Mouse (Mus musculus) heart, embryonic 11.5 days (tissue): ENCODE data around the gene Rhox2c. TPM values are rescaled to one million over a fixed set of nuclear protein-coding genes. Genes with fewer than 3 reads are reported as not detected.
"Not testable (repeated sequence)": the region's sequence is repeated elsewhere in the genome, so short reads cannot be mapped to it uniquely, and the experiment has no call there.

Source experiments
- ATAC-seq: fragments of 200-750 bp; cut with Nextera tagmentation; replicated peaks from 2 replicates; pipeline ENCODE4 v1.8.0; 2017; ENCODE audit warnings: moderate library complexity; ENCODE audit not compliant: insufficient number of reproducible peaks, low FRiP score, low TSS enrichment
- H3K27ac ChIP-seq: fragments of 300-500 bp; sonication (generic); 2 replicates; pipeline ENCODE4 v1.5.1; 2014; ENCODE audit warnings: mild to moderate bottlenecking, low read depth, low read length
- H3K27me3 ChIP-seq: fragments of 300-500 bp; sonication (generic); 2 replicates; pipeline ENCODE4 v1.6.1; 2014; ENCODE audit warnings: mild to moderate bottlenecking, low read length, mixed read lengths; ENCODE audit not compliant: control insufficient read depth, insufficient read depth
- H3K36me3 ChIP-seq: fragments of 300-500 bp; sonication (generic); 2 replicates; pipeline ENCODE4 v1.6.1; 2014; ENCODE audit warnings: mild to moderate bottlenecking, low read length, moderate library complexity, mixed read lengths; ENCODE audit not compliant: control insufficient read depth, insufficient read depth
- H3K4me1 ChIP-seq: fragments of 300-500 bp; sonication (generic); 2 replicates; pipeline ENCODE4 v1.6.1; 2014; ENCODE audit warnings: low read length; ENCODE audit not compliant: control insufficient read depth, insufficient read depth
- H3K4me2 ChIP-seq: fragments of 300-500 bp; sonication (generic); 2 replicates; pipeline ENCODE4 v1.6.1; 2014; ENCODE audit warnings: mild to moderate bottlenecking, moderate library complexity
- H3K4me3 ChIP-seq: fragments of 300-500 bp; sonication (generic); 2 replicates; pipeline ENCODE4 v1.5.1; 2014; ENCODE audit warnings: low read depth, low read length
- H3K9ac ChIP-seq: fragments of 300-500 bp; sonication (generic); 2 replicates; pipeline ENCODE4 v1.6.1; 2014; ENCODE audit warnings: mild to moderate bottlenecking, low read depth, low read length, moderate library complexity
- H3K9me3 ChIP-seq: fragments of 300-500 bp; sonication (generic); replicated peaks from 2 replicates; pipeline ENCODE4 v1.6.1; 2016; ENCODE audit warnings: low read length; ENCODE audit not compliant: control insufficient read depth
- WGBS: fragments of 180-500 bp; shearing (Covaris S2); extraction: QIAGEN DNeasy Blood & Tissue Kit; methylation state at CpG from one replicate; pipeline ENCODE4 v1.1.7; 2014; ENCODE audit not compliant: insufficient replicate concordance; 5-methylcytosine and 5-hydroxymethylcytosine counted together
- polyA plus RNA-seq: library from polyadenylated mRNA; unstranded; fragments of >200 nt; fragmentation: Nextera tagmentation; extraction: Ambion mirVana; gene quantifications from 2 replicates; pipeline ENCODE4 v1.2.1, GENCODE M21; 2014

The Rhox2c gene
- not detected in 2 replicates for polyA plus RNA-seq

DNA sequence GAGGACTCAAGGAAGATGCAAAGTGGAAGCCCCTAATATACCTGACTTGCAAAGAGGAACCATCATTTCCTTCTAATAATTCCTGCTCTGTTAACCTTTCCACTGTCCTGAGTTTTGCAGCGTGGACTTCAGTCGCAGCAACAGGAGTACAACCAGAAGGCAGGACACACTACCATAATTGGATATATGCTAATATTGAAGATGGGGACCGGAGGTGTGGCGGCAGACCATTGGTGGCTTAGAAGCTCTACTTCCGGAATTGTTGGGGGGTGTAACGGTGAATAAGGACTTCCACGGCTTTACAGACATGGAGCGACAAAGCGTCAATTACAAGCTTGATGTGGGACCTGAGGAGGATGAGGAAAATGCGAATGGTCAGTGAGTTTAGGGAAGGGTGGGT, at the start of gene Rhox2c:
Gene Rhox2c, plus strand, starts transcription at position 301 of the 400 bp plus-strand sequence.
- not testable (repeated sequence) for H3K9ac ChIP-seq, H3K4me3 ChIP-seq, H3K27me3 ChIP-seq, ATAC-seq, H3K27ac ChIP-seq, H3K4me2 ChIP-seq, H3K36me3 ChIP-seq, H3K9me3 ChIP-seq, H3K4me1 ChIP-seq
- 97% methylated on average over 7 of the region's 10 CpGs for WGBS

DNA sequence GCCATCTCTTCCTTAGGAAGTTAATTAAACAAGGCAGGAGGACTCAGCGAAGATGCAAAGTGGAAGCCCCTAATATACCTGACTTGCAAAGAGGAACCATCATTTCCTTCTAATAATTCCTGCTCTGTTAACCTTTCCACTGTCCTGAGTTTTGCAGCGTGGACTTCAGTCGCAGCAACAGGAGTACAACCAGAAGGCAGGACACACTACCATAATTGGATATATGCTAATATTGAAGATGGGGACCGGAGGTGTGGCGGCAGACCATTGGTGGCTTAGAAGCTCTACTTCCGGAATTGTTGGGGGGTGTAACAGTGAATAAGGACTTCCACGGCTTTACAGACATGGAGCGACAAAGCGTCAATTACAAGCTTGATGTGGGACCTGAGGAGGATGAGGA, 41.7 kb upstream of the Rhox2c start, which contains the start of gene Rhox2b:
Gene Rhox2b, plus strand, starts transcription at position 301 of the 400 bp plus-strand sequence.
- ATAC-seq, H3K36me3 ChIP-seq: not testable (repeated sequence)

DNA sequence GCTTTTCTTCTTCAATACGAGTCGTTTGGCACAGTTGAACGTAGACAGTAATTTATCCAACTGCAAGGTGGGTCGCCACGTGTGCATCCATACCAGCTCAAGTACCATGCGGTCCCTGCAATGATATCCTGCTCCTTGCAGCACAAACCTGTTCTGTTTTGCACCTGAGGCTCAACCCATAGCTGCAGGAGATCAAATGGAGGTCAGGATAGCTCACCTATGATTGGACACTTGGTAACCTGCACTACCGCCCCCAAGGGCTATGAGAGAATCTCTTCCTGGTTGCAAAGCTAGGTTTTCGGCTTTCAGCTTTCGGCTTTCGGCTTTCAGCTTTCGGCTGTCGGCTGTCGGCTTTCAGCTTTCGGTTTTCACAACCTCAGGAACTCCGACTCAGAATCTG, 21.3 kb upstream of the Rhox2c start, which contains the start of gene Rhox4b:
Gene Rhox4b, plus strand, starts transcription at position 301 of the 400 bp plus-strand sequence.
- WGBS = 91% methylated on average over 14 of the region's 15 CpGs
- not testable (repeated sequence) for H3K27me3 ChIP-seq, H3K4me3 ChIP-seq, H3K9ac ChIP-seq, H3K4me1 ChIP-seq, ATAC-seq, H3K27ac ChIP-seq, H3K36me3 ChIP-seq, H3K4me2 ChIP-seq, H3K9me3 ChIP-seq

More for the DNA sequence above, 41.7 kb upstream of the Rhox2c start, which contains the start of gene Rhox2b:
- not testable (repeated sequence) for H3K27ac ChIP-seq, H3K4me3 ChIP-seq, H3K4me1 ChIP-seq, H3K9ac ChIP-seq, H3K27me3 ChIP-seq, H3K4me2 ChIP-seq, H3K9me3 ChIP-seq
- WGBS = no CpG with 5 or more reads among the region's 9 CpGs

DNA sequence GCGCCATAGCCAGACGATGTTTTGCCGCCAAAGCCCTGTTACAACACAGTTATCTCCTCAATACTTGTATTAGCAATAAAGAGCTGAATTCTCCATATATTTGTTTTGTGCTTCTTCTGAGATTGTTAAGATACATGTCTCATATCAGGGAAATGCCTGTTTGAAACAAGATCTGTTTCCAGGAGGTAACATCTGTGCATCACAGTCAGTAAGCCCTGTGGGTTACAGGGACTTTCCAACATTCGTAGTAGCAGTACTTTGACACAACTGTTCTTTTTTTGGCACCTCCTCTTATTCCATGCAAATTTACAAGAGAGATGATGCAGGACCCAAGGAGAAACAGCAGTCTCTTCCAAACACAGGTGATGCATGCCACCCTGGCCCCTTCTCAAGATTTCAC, 4.8 kb downstream of the Rhox2c start, which contains the start of gene Rhox3c:
Gene Rhox3c, plus strand, starts transcription at position 301 of the 400 bp plus-strand sequence.
- not testable (repeated sequence) for ATAC-seq, H3K9me3 ChIP-seq, H3K9ac ChIP-seq, H3K27me3 ChIP-seq, H3K4me3 ChIP-seq, H3K4me2 ChIP-seq, H3K27ac ChIP-seq, H3K36me3 ChIP-seq, H3K4me1 ChIP-seq
- WGBS = 86% methylated on average over 3 of the region's 4 CpGs

DNA sequence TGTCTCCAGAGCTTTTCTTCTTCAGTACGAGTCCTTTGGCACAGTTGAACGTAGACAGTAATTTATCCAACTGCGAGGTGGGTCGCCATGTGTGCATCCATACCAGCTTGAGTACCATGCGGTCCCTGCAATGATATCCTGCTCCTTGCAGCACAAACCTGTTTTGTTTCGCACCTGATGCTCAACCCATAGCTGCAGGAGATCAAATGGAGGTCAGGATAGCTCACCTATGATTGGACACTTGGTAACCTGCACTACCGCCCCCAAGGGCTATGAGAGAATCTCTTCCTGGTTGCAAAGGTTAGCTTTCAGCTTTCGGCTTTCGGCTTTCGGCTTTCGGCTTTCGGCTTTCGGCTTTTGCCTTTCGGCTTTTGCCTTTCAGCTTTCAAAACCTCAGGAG, 26.6 kb downstream of the Rhox2c start, which contains the start of gene Rhox4c:
Gene Rhox4c, plus strand, starts transcription at position 301 of the 400 bp plus-strand sequence.
- H3K9ac ChIP-seq, H3K27me3 ChIP-seq, ATAC-seq, H3K36me3 ChIP-seq, H3K4me3 ChIP-seq, H3K9me3 ChIP-seq, H3K4me1 ChIP-seq, H3K4me2 ChIP-seq, H3K27ac ChIP-seq: not testable (repeated sequence)
- WGBS = 87% methylated on average over 14 of the region's 14 CpGs

DNA sequence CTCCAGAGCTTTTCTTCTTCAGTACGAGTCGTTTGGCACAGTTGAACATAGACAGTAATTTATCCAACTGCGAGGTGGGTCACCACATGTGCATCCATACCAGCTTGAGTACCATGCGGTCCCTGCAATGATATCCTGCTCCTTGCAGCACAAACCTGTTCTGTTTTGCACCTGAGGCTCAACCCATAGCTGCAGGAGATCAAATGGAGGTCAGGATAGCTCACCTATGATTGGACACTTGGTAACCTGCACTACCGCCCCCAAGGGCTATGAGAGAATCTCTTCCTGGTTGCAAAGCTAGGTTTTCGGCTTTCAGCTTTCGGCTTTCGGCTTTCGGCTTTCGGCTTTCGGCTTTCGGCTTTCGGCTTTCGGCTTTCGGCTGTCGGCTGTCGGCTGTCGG, 60.6 kb downstream of the Rhox2c start, which contains the start of gene Rhox4d:
Gene Rhox4d, plus strand, starts transcription at position 301 of the 400 bp plus-strand sequence.
- not testable (repeated sequence) for H3K9me3 ChIP-seq, H3K36me3 ChIP-seq, ATAC-seq, H3K4me2 ChIP-seq, H3K4me3 ChIP-seq, H3K27me3 ChIP-seq, H3K4me1 ChIP-seq, H3K27ac ChIP-seq, H3K9ac ChIP-seq
- WGBS = 97% methylated on average over 16 of the region's 18 CpGs

Other genes with a start within 250 kb of the Rhox2c start
- gene Gm9, start 242.6 kb upstream of the Rhox2c start, polyA plus RNA-seq = not detected in 2 replicates
- gene Rhox1, start 231.4 kb upstream of the Rhox2c start, polyA plus RNA-seq = not detected in 2 replicates
- gene Rhox2a, start 208.7 kb upstream of the Rhox2c start, polyA plus RNA-seq = not detected in 2 replicates
- not detected in 2 replicates for gene Rhox3a, start 203.8 kb upstream of the Rhox2c start, polyA plus RNA-seq
- not detected in 2 replicates for gene Rhox4a, start 188.3 kb upstream of the Rhox2c start, polyA plus RNA-seq
- not detected in 2 replicates for gene Rhox3a2, start 73.7 kb upstream of the Rhox2c start, polyA plus RNA-seq
- 0.17 and 0.42 TPM in 2 replicates for gene Rhox4a2, start 62.8 kb upstream of the Rhox2c start, polyA plus RNA-seq
- not detected in 2 replicates for gene Rhox2b, start 41.6 kb upstream of the Rhox2c start, polyA plus RNA-seq
- not detected in 2 replicates for gene Rhox4b, start 21.2 kb upstream of the Rhox2c start, polyA plus RNA-seq
- not detected in 2 replicates for gene Rhox3c, start 4.9 kb downstream of the Rhox2c start, polyA plus RNA-seq
- gene Rhox4c, start 26.7 kb downstream of the Rhox2c start, polyA plus RNA-seq = not detected in 2 replicates
- gene Rhox2d, start 39.7 kb downstream of the Rhox2c start, polyA plus RNA-seq = not detected in 2 replicates
- gene Rhox4d, start 60.7 kb downstream of the Rhox2c start, polyA plus RNA-seq = not detected in 2 replicates
- gene Rhox2e, start 76.8 kb downstream of the Rhox2c start, polyA plus RNA-seq = not detected in 2 replicates
- not detected in 2 replicates for gene Rhox3e, start 88.3 kb downstream of the Rhox2c start, polyA plus RNA-seq
- not detected in 2 replicates for gene Rhox4e, start 103.7 kb downstream of the Rhox2c start, polyA plus RNA-seq
- not detected in 2 replicates for gene Rhox2f, start 117.7 kb downstream of the Rhox2c start, polyA plus RNA-seq
- gene Rhox3f, start 127.3 kb downstream of the Rhox2c start, polyA plus RNA-seq = not detected in 2 replicates
- not detected in 2 replicates for gene Rhox4f, start 154.0 kb downstream of the Rhox2c start, polyA plus RNA-seq
- not detected in 2 replicates for gene Rhox3g, start 174.9 kb downstream of the Rhox2c start, polyA plus RNA-seq
- gene Rhox2g, start 189.8 kb downstream of the Rhox2c start, polyA plus RNA-seq = not detected in 2 replicates
- gene Rhox4g, start 197.6 kb downstream of the Rhox2c start, polyA plus RNA-seq = not detected in 2 replicates
- not detected in 2 replicates for gene Rhox3h, start 215.1 kb downstream of the Rhox2c start, polyA plus RNA-seq
- not detected in 2 replicates for gene Rhox2h, start 219.6 kb downstream of the Rhox2c start, polyA plus RNA-seq